Mouse (Mus musculus): Measurements from ENCODE around the gene Trp53bp2. TPM values are rescaled to one million over a fixed set of nuclear protein-coding genes. Genes with fewer than 3 reads are reported as not detected.

The Trp53bp2 gene
- polyA plus RNA-seq, 1 experiment, result 37.9 TPM

GRCm38 (mm10) chr1:182432059-182432458 is 23.1 kb downstream of the Trp53bp2 start:
- WGBS, result 93% methylated on average over 3 of the region's 3 CpGs
- Histone ChIP-seq H3K27ac (ENCODE audit: control insufficient read depth, insufficient read depth, low read length) (no peak overlapping the region), H3K36me3 (ENCODE audit: control insufficient read depth, insufficient read depth, low read length) (peaks cover 44% of the 10 kb centered on the region), H3K4me1 (replicated peaks; ENCODE audit: control insufficient read depth, insufficient read depth, low read length) (no peaks in the 10 kb centered on the region), H3K27me3 (ENCODE audit: control insufficient read depth, insufficient read depth, low read length) (no peaks in the 10 kb centered on the region), H3K4me3 (ENCODE audit: control insufficient read depth, insufficient read depth, low read length) (no peak overlapping the region)
- no peak for TF ChIP-seq CTCF (IDR thresholded peaks at IDR 0.05; ENCODE audit: borderline replicate concordance, control insufficient read depth, extremely low read depth, insufficient read depth, low read length, poor library complexity)
- no peak for DNase-seq

DNA sequence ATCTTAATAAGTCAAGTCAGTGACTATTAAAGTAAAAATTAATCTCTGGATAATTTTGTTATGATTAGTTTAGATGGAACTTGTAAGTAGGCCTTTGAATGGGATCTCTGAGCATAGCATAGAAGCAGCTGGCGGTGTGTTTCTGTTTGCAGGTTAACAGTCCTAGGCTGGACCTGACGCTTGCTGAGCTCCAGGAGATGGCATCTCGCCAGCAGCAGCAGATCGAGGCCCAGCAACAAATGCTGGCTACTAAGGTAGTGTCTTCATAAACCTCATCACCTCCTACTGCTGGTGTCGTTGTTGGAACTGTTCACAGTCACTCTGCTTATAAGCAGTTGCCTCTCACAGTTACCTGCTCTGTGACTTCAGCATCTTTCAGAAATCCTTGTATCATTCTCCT is 27.8 kb downstream of the Trp53bp2 start:
- H3K36me3 ChIP-seq (ENCODE audit: control insufficient read depth, insufficient read depth, low read length), result peaks cover 32% of the 10 kb centered on the region
- no peak for TF ChIP-seq POLR2A (IDR thresholded peaks at IDR 0.05; ENCODE audit: control insufficient read depth, extremely low read depth, insufficient read depth, low read length, poor library complexity)
- TF ChIP-seq CTCF (IDR thresholded peaks at IDR 0.05; ENCODE audit: borderline replicate concordance, control insufficient read depth, extremely low read depth, insufficient read depth, low read length, poor library complexity), result no peak
- 95% methylated on average over 5 of the region's 5 CpGs for WGBS

GRCm38 (mm10) chr1:182439546-182440222 is 30.7 kb downstream of the Trp53bp2 start:
- H3K4me1 ChIP-seq (replicated peaks; ENCODE audit: control insufficient read depth, insufficient read depth, low read length), result no peaks in the 10 kb centered on the region
- H3K4me3 ChIP-seq (ENCODE audit: control insufficient read depth, insufficient read depth, low read length), result no peak overlapping the region
- TF ChIP-seq POLR2A (IDR thresholded peaks at IDR 0.05; ENCODE audit: control insufficient read depth, extremely low read depth, insufficient read depth, low read length, poor library complexity) (no peak), CTCF (IDR thresholded peaks at IDR 0.05; ENCODE audit: borderline replicate concordance, control insufficient read depth, extremely low read depth, insufficient read depth, low read length, poor library complexity) (no peak)
- DNase-seq, result no peak
- WGBS, result 94% methylated on average over 5 of the region's 5 CpGs
- H3K36me3 ChIP-seq (ENCODE audit: control insufficient read depth, insufficient read depth, low read length), result peaks cover 44% of the 10 kb centered on the region
- no peaks in the 10 kb centered on the region for H3K27me3 ChIP-seq (ENCODE audit: control insufficient read depth, insufficient read depth, low read length)
- no peak overlapping the region for H3K27ac ChIP-seq (ENCODE audit: control insufficient read depth, insufficient read depth, low read length)

More for the DNA sequence above, 27.8 kb downstream of the Trp53bp2 start:
- no peak overlapping the region for H3K4me3 ChIP-seq (ENCODE audit: control insufficient read depth, insufficient read depth, low read length)
- no peak for DNase-seq
- no peak overlapping the region for H3K27ac ChIP-seq (ENCODE audit: control insufficient read depth, insufficient read depth, low read length)
- no peaks in the 10 kb centered on the region for H3K27me3 ChIP-seq (ENCODE audit: control insufficient read depth, insufficient read depth, low read length)
- H3K4me1 ChIP-seq (replicated peaks; ENCODE audit: control insufficient read depth, insufficient read depth, low read length), result no peaks in the 10 kb centered on the region

GRCm38 (mm10) chr1:182441791-182442473 is 33.0 kb downstream of the Trp53bp2 start:
- Histone ChIP-seq H3K27ac (ENCODE audit: control insufficient read depth, insufficient read depth, low read length) (no peak overlapping the region), H3K4me3 (ENCODE audit: control insufficient read depth, insufficient read depth, low read length) (no peak overlapping the region), H3K27me3 (ENCODE audit: control insufficient read depth, insufficient read depth, low read length) (no peaks in the 10 kb centered on the region), H3K4me1 (replicated peaks; ENCODE audit: control insufficient read depth, insufficient read depth, low read length) (no peaks in the 10 kb centered on the region), H3K36me3 (ENCODE audit: control insufficient read depth, insufficient read depth, low read length) (peaks cover 59% of the 10 kb centered on the region)
- 96% methylated on average over 18 of the region's 18 CpGs for WGBS
- TF ChIP-seq POLR2A (IDR thresholded peaks at IDR 0.05; ENCODE audit: control insufficient read depth, extremely low read depth, insufficient read depth, low read length, poor library complexity) (no peak), CTCF (IDR thresholded peaks at IDR 0.05; ENCODE audit: borderline replicate concordance, control insufficient read depth, extremely low read depth, insufficient read depth, low read length, poor library complexity) (no peak)
- DNase-seq, result no peak

- Histone ChIP-seq H3K27me3 (ENCODE audit: control insufficient read depth, insufficient read depth, low read length) (no peaks in the 10 kb centered on the region), H3K27ac (ENCODE audit: control insufficient read depth, insufficient read depth, low read length) (no peak overlapping the region), H3K4me1 (replicated peaks; ENCODE audit: control insufficient read depth, insufficient read depth, low read length) (no peaks in the 10 kb centered on the region), H3K36me3 (ENCODE audit: control insufficient read depth, insufficient read depth, low read length) (peaks cover 71% of the 10 kb centered on the region), H3K4me3 (ENCODE audit: control insufficient read depth, insufficient read depth, low read length) (no peak overlapping the region)
- TF ChIP-seq CTCF (IDR thresholded peaks at IDR 0.05; ENCODE audit: borderline replicate concordance, control insufficient read depth, extremely low read depth, insufficient read depth, low read length, poor library complexity) (no peak), POLR2A (IDR thresholded peaks at IDR 0.05; ENCODE audit: control insufficient read depth, extremely low read depth, insufficient read depth, low read length, poor library complexity) (no peak)
- WGBS, result 100% methylated on average over 2 of the region's 2 CpGs
- no peak for DNase-seq
Measured at GRCm38 (mm10) chr1:182444116-182444515, 35.1 kb downstream of the Trp53bp2 start.

DNA sequence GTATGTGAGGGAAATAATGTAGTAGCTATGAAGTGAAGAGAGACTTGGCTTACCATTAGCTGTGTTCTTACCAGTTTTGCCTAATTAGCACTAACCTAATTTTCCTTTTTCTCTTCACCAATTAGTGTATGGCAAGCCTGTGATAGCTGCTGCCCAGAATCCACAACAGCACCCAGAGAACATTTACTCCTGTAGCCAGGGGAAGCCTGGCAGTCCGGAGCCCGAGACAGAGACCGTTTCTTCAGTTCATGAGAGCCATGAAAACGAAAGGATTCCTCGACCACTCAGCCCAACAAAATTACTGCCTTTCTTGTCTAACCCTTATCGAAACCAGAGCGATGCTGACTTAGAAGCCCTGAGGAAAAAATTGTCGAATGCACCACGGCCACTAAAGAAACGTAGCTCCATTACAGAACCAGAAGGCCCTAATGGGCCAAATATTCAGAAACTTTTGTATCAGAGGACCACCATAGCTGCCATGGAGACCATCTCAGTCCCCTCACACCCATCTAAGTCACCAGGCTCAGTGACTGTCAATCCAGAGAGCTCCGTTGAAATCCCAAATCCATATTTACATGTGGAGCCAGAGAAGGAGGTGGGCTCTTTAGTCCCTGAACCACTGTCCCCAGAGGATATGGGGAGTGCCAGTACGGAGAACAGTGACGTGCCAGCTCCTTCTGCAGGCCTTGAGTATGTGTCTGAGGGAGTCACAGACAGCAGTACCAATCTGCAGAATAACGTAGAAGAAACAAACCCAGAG is 39.5 kb downstream of the Trp53bp2 start:
- H3K4me1 ChIP-seq (replicated peaks; ENCODE audit: control insufficient read depth, insufficient read depth, low read length), result no peaks in the 10 kb centered on the region
- no peak overlapping the region for H3K27ac ChIP-seq (ENCODE audit: control insufficient read depth, insufficient read depth, low read length)
- no peaks in the 10 kb centered on the region for H3K27me3 ChIP-seq (ENCODE audit: control insufficient read depth, insufficient read depth, low read length)
- DNase-seq, result no peak
- 97% methylated on average over 14 of the region's 14 CpGs for WGBS
- H3K4me3 ChIP-seq (ENCODE audit: control insufficient read depth, insufficient read depth, low read length), result no peak overlapping the region
- TF ChIP-seq CTCF (IDR thresholded peaks at IDR 0.05; ENCODE audit: borderline replicate concordance, control insufficient read depth, extremely low read depth, insufficient read depth, low read length, poor library complexity), result no peak
- no peak for TF ChIP-seq POLR2A (IDR thresholded peaks at IDR 0.05; ENCODE audit: control insufficient read depth, extremely low read depth, insufficient read depth, low read length, poor library complexity)
- H3K36me3 ChIP-seq (ENCODE audit: control insufficient read depth, insufficient read depth, low read length), result peaks cover 68% of the 10 kb centered on the region

Data from thymus, adult 2 months (tissue).